Mouse (Mus musculus) liver, postnatal 0 days (tissue): ENCODE measurements around the gene Gm11733.

ENCODE experiments used
- CTCF ChIP-seq: sonication (generic); IDR thresholded peaks from 2 replicates; pipeline ENCODE4 v1.5.1; 2016; ENCODE audit warnings: antibody characterized with exemption, low read depth
- EP300 ChIP-seq: IDR thresholded peaks from 2 replicates; pipeline ENCODE4 v1.6.1; 2016; ENCODE audit warnings: antibody characterized with exemption, low read depth, mild to moderate bottlenecking

DNA sequence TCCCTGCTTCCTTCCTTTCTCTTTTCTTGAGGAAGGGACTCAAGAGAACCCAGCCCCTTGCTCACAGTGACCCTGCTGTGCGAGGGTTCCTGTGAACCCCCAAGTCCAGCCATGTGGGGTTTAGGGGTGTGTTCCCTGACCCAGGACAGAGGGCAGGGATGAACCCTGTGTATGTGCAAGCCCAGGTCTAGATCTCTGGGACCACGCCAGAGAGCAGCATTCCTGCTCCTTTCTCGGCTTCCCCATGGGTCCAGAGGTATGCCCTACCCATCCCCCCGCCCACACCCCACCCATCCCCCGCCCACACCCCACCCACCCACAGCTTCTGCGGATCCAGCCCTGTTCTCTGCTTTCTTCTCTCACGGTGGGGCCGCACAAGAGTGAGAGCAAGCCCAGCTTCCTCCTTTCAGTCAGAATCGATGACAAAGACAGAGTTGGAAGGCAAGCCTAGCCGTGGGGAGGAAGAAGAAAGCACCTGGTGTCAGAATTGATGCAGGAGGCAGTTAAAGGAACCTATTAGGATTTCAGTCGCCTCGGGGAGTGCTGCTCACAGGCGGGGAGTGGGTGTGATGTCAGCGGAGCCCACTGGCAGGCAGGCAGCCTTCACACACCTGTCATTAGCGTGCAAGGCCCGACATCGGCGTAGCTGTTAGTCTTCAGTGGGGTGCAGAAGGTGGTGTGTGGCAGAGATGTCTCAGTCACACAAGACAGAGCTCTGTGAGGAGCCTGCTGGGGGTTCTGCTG lies 41.6 kb downstream of the Gm11733 start:
- TF ChIP-seq EP300, result no peak
- no peak for TF ChIP-seq CTCF
